Mouse (Mus musculus): ENCODE measurements around the gene Grcc10. TPM values are rescaled to one million over a fixed set of nuclear protein-coding genes. Genes with fewer than 3 reads are reported as not detected.

The Grcc10 gene
- total RNA-seq, 2 experiments from 2014 or later: 298 to 316 TPM

- intact Hi-C loops (cut with DNase I): loop anchor here (5.0 kb wide), 1 partner anchor 48 kb away; the partner anchor contains the start of gene Spsb2
- no peak for DNase-seq (ENCODE audit: extremely low spot score in 1 of 2, low spot score in 2 of 2)
These were observed 17.7 kb upstream of the Grcc10 start for GRCm38 (mm10) chr6:124758849-124759232.

- intact Hi-C loops (cut with DNase I): loop anchor here (5.0 kb wide), 1 partner anchor 49 kb away; the partner anchor contains the start of gene Spsb2
- DNase-seq (ENCODE audit: extremely low spot score in 1 of 2, low spot score in 2 of 2): peak; percentile 54 to 67
These were observed 17.0 kb upstream of the Grcc10 start for GRCm38 (mm10) chr6:124757909-124758848.

- no peak for DNase-seq (ENCODE audit: extremely low spot score in 1 of 2, low spot score in 2 of 2)
- intact Hi-C loops (cut with DNase I): loop anchor here (5.0 kb wide), 1 partner anchor 50 kb away; the partner anchor contains the start of gene Spsb2
These were observed 16.2 kb upstream of the Grcc10 start for GRCm38 (mm10) chr6:124757351-124757880.

- peak; percentile 70 to 94 for DNase-seq (ENCODE audit: extremely low spot score in 1 of 2, low spot score in 2 of 2)
- intact Hi-C loops (cut with DNase I): loop anchor here (5.0 kb wide), 1 partner anchor 50 kb away; the partner anchor contains the start of gene Spsb2
These were observed 15.6 kb upstream of the Grcc10 start for GRCm38 (mm10) chr6:124756652-124757350.

GRCm38 (mm10) chr6:124755831-124756595 is 14.8 kb upstream of the Grcc10 start, which contains the start of the genes Gm45234 and Atn1:
Gm45234 (minus strand) TSS chr6:124756021.
Atn1 (minus strand) TSS chr6:124756524.
- peak in 1 of 2 experiments; percentile 88 for DNase-seq (ENCODE audit: extremely low spot score in 1 of 2, low spot score in 2 of 2)
- intact Hi-C loops (cut with DNase I): loop anchor here (5.0 kb wide), 1 partner anchor 51 kb away; the partner anchor contains the start of gene Spsb2

- intact Hi-C loops (cut with DNase I): loop anchor here (5.0 kb wide), 1 partner anchor 52 kb away; the partner anchor contains the start of gene Spsb2
These were observed 14.1 kb upstream of the Grcc10 start for GRCm38 (mm10) chr6:124755306-124755705.

GRCm38 (mm10) chr6:124753861-124754260 is 12.7 kb upstream of the Grcc10 start:
- intact Hi-C loops (cut with DNase I): no loop called here
- DNase-seq (ENCODE audit: extremely low spot score in 1 of 2, low spot score in 2 of 2): no peak

More at GRCm38 (mm10) chr6:124755306-124755705, 14.1 kb upstream of the Grcc10 start:
- DNase-seq (ENCODE audit: extremely low spot score in 1 of 2, low spot score in 2 of 2): no peak

GRCm38 (mm10) chr6:124750405-124750804 is 9.2 kb upstream of the Grcc10 start:
- no peak for DNase-seq (ENCODE audit: extremely low spot score in 1 of 2, low spot score in 2 of 2)
- intact Hi-C loops (cut with DNase I): no loop called here

GRCm38 (mm10) chr6:124746654-124747632 is 5.8 kb upstream of the Grcc10 start:
- peak in 1 of 2 experiments; percentile 29 for DNase-seq (ENCODE audit: extremely low spot score in 1 of 2, low spot score in 2 of 2)

GRCm38 (mm10) chr6:124746296-124746605 is 5.1 kb upstream of the Grcc10 start:
- peak in 1 of 2 experiments; percentile 36 for DNase-seq (ENCODE audit: extremely low spot score in 1 of 2, low spot score in 2 of 2)

More at GRCm38 (mm10) chr6:124746654-124747632, 5.8 kb upstream of the Grcc10 start:
- intact Hi-C loops (cut with DNase I): no loop called here

GRCm38 (mm10) chr6:124745490-124746295 is 4.5 kb upstream of the Grcc10 start:
- DNase-seq (ENCODE audit: extremely low spot score in 1 of 2, low spot score in 2 of 2): peak; percentile 92 to 95
- intact Hi-C loops (cut with DNase I): no loop called here

More at GRCm38 (mm10) chr6:124746296-124746605, 5.1 kb upstream of the Grcc10 start:
- intact Hi-C loops (cut with DNase I): no loop called here

GRCm38 (mm10) chr6:124744755-124745321 is 3.7 kb upstream of the Grcc10 start:
- peak in 1 of 2 experiments; percentile 72 for DNase-seq (ENCODE audit: extremely low spot score in 1 of 2, low spot score in 2 of 2)
- intact Hi-C loops (cut with DNase I): no loop called here

GRCm38 (mm10) chr6:124743647-124744046 is 2.5 kb upstream of the Grcc10 start:
- peak in 1 of 2 experiments; percentile 49 for DNase-seq (ENCODE audit: extremely low spot score in 1 of 2, low spot score in 2 of 2)
- intact Hi-C loops (cut with DNase I): no loop called here

- peak in 1 of 2 experiments; percentile 59 for DNase-seq (ENCODE audit: extremely low spot score in 1 of 2, low spot score in 2 of 2)
These were observed 1.8 kb upstream of the Grcc10 start for GRCm38 (mm10) chr6:124742839-124743514.

GRCm38 (mm10) chr6:124741842-124742241 is 668 bp upstream of the Grcc10 start:
- DNase-seq (ENCODE audit: extremely low spot score in 1 of 2, low spot score in 2 of 2): no peak
- intact Hi-C loops (cut with DNase I): no loop called here

More at GRCm38 (mm10) chr6:124742839-124743514, 1.8 kb upstream of the Grcc10 start:
- intact Hi-C loops (cut with DNase I): no loop called here

All from left cerebral cortex, postnatal 10 days (tissue).